Mouse (Mus musculus): Measurements from ENCODE around the gene Atp6v1fnb. TPM values are rescaled to one million over a fixed set of nuclear protein-coding genes. Genes with fewer than 3 reads are reported as not detected.

The Atp6v1fnb gene
- 1.6 TPM in 1 of 2 replicates, not detected in the other for total RNA-seq (2014; fragmentation: Nextera tagmentation)
- 0.46 and 1.3 TPM in 2 replicates for total RNA-seq (2017)
- 0.13 TPM in 1 of 2 replicates, not detected in the other for polyA plus RNA-seq (2012)

DNA sequence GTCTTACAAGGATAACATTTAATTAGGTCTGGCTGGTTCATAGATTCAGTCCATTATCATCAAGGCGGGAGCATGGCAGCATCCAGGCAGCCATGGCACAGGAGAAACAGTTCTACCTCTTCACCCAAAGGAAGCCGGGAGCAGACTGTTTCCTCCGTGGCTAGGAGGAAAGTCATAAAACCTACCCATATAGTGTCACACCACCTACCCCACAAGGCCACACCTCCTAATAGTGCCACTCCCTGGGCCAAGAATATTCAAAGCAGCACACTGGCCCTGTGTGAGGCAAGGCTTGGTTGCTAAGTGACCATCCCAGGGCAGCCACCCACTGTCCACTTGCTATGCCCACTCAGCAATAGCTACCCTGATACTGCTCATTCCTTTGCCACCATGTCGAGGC lies at the start of gene Atp6v1fnb:
Gene Atp6v1fnb (plus strand): TSS at position 301 of the 400 bp plus-strand sequence.
- TF ChIP-seq GATA1 (IDR thresholded peaks at IDR 0.05; ENCODE audit: borderline replicate concordance, low read length) (no peak), TAL1 (conservative IDR thresholded peaks at IDR 0.05; ENCODE audit: low read depth, low read length) (no peak), GATA2 (IDR thresholded peaks at IDR 0.05; ENCODE audit: borderline replicate concordance, low read depth, low read length) (no peak), POLR2AphosphoS5 (IDR thresholded peaks at IDR 0.05; ENCODE audit: insufficient replicate concordance, low read depth, low read length) (no peak), CTCF (IDR thresholded peaks at IDR 0.05; ENCODE audit: low read depth, low read length) (no peak)
- DNase-seq (ENCODE audit: low spot score) (no peak), ATAC-seq (ENCODE audit: extremely low read depth, insufficient number of reproducible peaks, low FRiP score, poor library complexity, severe bottlenecking) (no peak)
- Histone ChIP-seq H3K4me3 (ENCODE audit: low read depth, low read length) (no peak within 1 kb of the TSS), H3K9me3 (replicated peaks) (no peaks in the 10 kb centered on the region), H3K36me3 (replicated peaks) (peaks cover 47% of the 10 kb centered on the region), H3K4me1 (ENCODE audit: insufficient read depth, low read depth, low read length) (peaks cover 32% of the 10 kb centered on the region), H3K27me3 (ENCODE audit: insufficient read depth, low read length) (peaks cover 11% of the 10 kb centered on the region; the same call in 1 of the 2 replicates)

DNA sequence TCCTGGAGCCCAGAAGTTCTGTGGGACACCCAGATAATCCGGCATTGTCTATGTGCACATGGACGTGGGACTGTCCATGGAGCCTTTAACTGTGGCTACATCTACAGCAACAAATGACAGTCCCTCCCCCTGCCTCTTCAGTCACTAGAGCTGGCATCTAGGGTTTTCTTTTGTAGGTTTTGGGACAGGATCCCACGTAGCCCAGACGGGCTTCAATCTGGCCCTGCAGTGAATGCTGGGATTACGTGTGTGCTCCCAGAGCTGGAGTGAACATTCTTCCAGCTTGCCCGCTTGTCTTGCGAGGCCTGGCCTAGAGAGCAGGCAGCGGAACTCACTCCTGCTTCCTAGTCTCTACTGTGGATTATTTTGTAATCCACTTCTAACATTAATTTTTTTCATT lies 46.1 kb upstream of the Atp6v1fnb start:
- DNase-seq (ENCODE audit: low spot score) (no peak), ATAC-seq (ENCODE audit: extremely low read depth, insufficient number of reproducible peaks, low FRiP score, poor library complexity, severe bottlenecking) (no peak)
- peaks cover under 1% of the 10 kb centered on the region; the same call in 1 of the 2 replicates for H3K4me1 ChIP-seq (ENCODE audit: insufficient read depth, low read depth, low read length)
- H3K4me3 ChIP-seq (ENCODE audit: low read depth, low read length): no peak overlapping the region
- TF ChIP-seq CTCF (IDR thresholded peaks at IDR 0.05; ENCODE audit: low read depth, low read length) (no peak), TAL1 (conservative IDR thresholded peaks at IDR 0.05; ENCODE audit: low read depth, low read length) (no peak), GATA1 (IDR thresholded peaks at IDR 0.05; ENCODE audit: borderline replicate concordance, low read length) (no peak)
- H3K27me3 ChIP-seq (ENCODE audit: insufficient read depth, low read length): peaks cover 42% of the 10 kb centered on the region
- H3K36me3 ChIP-seq (replicated peaks): no peaks in the 10 kb centered on the region
- H3K9me3 ChIP-seq (replicated peaks): no peaks in the 10 kb centered on the region

DNA sequence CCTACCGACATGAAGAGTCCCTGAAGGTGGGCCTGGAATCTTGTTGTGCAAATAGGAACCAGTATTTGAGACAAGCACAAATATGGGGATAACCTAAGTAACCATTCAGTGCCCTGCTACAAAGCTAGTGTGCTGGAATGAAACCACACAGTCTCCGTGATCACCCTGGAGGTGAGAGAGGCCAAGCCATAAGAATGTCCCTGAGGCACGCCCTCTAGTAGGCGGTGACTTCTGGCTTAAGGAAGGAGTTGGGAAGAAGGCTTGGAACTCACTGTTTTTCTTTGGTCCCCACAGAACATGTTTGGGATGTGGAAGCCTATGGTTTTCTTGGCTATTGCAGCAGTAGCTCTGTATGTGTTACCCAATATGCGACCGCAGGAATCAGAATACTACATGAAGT lies 44.9 kb upstream of the Atp6v1fnb start:
- ATAC-seq (ENCODE audit: extremely low read depth, insufficient number of reproducible peaks, low FRiP score, poor library complexity, severe bottlenecking) (no peak), DNase-seq (ENCODE audit: low spot score) (no peak)
- TF ChIP-seq GATA2 (IDR thresholded peaks at IDR 0.05; ENCODE audit: borderline replicate concordance, low read depth, low read length) (no peak), TAL1 (conservative IDR thresholded peaks at IDR 0.05; ENCODE audit: low read depth, low read length) (no peak), CTCF (IDR thresholded peaks at IDR 0.05; ENCODE audit: low read depth, low read length) (no peak), POLR2AphosphoS5 (IDR thresholded peaks at IDR 0.05; ENCODE audit: insufficient replicate concordance, low read depth, low read length) (no peak), GATA1 (IDR thresholded peaks at IDR 0.05; ENCODE audit: borderline replicate concordance, low read length) (no peak)
- Histone ChIP-seq H3K27me3 (ENCODE audit: insufficient read depth, low read length) (peaks cover 43% of the 10 kb centered on the region), H3K4me1 (ENCODE audit: insufficient read depth, low read depth, low read length) (peaks cover 11% of the 10 kb centered on the region), H3K36me3 (replicated peaks) (no peaks in the 10 kb centered on the region), H3K4me3 (ENCODE audit: low read depth, low read length) (no peak overlapping the region), H3K9me3 (replicated peaks) (no peaks in the 10 kb centered on the region)

DNA sequence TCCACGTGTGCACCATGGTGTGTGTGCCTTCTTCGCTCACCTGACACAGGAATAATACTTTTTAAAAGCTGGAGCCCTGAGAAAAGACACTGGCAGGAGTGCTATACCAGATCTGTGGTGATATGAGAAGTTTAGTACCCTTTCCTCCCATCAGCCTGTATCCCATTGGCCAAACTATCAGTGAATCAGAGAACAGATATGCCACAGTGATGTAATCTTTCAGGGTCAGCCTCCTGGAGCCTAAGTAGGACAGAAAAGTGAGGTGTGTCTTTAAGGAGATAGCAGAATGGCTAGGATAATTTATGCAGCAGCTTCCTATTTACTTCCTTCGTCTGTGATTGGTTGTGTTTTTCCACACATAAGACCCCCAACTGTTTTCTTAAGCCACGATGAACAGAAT lies 43.1 kb upstream of the Atp6v1fnb start:
- TF ChIP-seq GATA2 (IDR thresholded peaks at IDR 0.05; ENCODE audit: borderline replicate concordance, low read depth, low read length): no peak
- TF ChIP-seq GATA1 (IDR thresholded peaks at IDR 0.05; ENCODE audit: borderline replicate concordance, low read length): no peak
- TF ChIP-seq CTCF (IDR thresholded peaks at IDR 0.05; ENCODE audit: low read depth, low read length): no peak
- no peak for TF ChIP-seq TAL1 (conservative IDR thresholded peaks at IDR 0.05; ENCODE audit: low read depth, low read length)
- Histone ChIP-seq H3K4me3 (ENCODE audit: low read depth, low read length) (no peak overlapping the region), H3K9me3 (replicated peaks) (no peaks in the 10 kb centered on the region), H3K4me1 (ENCODE audit: insufficient read depth, low read depth, low read length) (peaks cover 25% of the 10 kb centered on the region), H3K27me3 (ENCODE audit: insufficient read depth, low read length) (peaks cover 38% of the 10 kb centered on the region), H3K36me3 (replicated peaks) (no peaks in the 10 kb centered on the region)
- no peak for DNase-seq (ENCODE audit: low spot score)
- ATAC-seq (ENCODE audit: extremely low read depth, insufficient number of reproducible peaks, low FRiP score, poor library complexity, severe bottlenecking): no peak

DNA sequence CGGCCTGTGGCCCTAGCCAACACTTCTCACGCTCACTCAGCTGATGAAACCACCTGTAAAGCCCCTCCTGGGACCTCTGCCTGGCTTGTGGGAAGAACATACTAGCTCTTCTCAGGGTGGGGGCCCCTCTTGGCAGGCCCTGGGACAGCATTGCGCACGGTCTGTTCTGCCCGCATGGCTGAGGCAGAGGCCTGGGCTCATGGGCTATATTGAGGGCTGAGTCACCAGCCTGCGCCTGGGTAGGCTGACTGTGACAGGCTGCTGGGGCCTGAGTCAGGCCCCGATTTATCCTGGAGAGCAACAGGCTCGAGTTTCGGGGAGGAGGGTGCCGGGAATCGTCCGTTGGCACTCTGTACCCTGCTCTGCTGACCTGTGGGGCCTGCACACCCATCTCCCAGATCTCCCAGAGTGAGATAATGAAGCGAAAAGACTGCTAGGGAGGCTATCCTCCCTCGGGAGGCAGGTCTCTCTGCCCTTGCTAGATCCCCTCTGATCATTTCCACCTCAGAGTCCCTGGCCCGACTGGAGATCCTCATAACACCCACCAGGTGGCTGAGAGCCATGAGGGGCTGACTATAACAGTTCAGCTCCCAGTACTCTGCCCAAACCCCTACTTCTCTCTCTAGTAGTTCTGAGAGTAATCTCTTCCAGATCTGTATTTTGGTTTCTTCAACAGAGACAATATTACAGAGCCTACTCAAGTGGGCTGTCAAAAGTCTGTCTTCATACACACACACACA lies 40.4 kb upstream of the Atp6v1fnb start:
- ATAC-seq (ENCODE audit: extremely low read depth, insufficient number of reproducible peaks, low FRiP score, poor library complexity, severe bottlenecking) (no peak), DNase-seq (ENCODE audit: low spot score) (no peak)
- H3K36me3 ChIP-seq (replicated peaks): no peaks in the 10 kb centered on the region
- H3K27me3 ChIP-seq (ENCODE audit: insufficient read depth, low read length): peaks cover 49% of the 10 kb centered on the region
- no peak overlapping the region for H3K4me3 ChIP-seq (ENCODE audit: low read depth, low read length)
- TF ChIP-seq GATA2 (IDR thresholded peaks at IDR 0.05; ENCODE audit: borderline replicate concordance, low read depth, low read length) (no peak), POLR2AphosphoS5 (IDR thresholded peaks at IDR 0.05; ENCODE audit: insufficient replicate concordance, low read depth, low read length) (no peak), TAL1 (conservative IDR thresholded peaks at IDR 0.05; ENCODE audit: low read depth, low read length) (no peak), CTCF (IDR thresholded peaks at IDR 0.05; ENCODE audit: low read depth, low read length) (no peak), GATA1 (IDR thresholded peaks at IDR 0.05; ENCODE audit: borderline replicate concordance, low read length) (no peak)
- peaks cover 5% of the 10 kb centered on the region for H3K9me3 ChIP-seq (replicated peaks)
- peaks cover 52% of the 10 kb centered on the region for H3K4me1 ChIP-seq (ENCODE audit: insufficient read depth, low read depth, low read length)

DNA sequence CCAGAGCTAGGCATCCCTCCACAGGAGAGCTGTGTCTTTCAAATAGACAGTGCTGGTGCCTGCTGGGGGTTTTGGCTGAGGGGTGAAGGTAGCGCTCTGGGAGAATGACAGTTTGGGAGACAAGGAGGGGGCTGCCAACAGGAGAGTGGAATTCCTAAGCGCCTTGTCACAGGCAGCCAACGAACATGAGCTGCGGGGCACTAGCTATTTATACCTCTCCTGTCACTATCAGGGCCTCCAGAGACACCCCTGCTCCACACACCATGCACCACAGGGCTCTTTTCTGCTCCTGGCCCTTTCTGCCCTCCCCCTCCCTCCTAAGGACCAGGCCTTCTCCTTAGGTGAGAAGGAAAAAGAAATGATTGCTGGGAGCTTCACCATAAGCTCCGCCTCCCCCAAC lies 39.8 kb upstream of the Atp6v1fnb start:
- no peak overlapping the region for H3K4me3 ChIP-seq (ENCODE audit: low read depth, low read length)
- DNase-seq (ENCODE audit: low spot score): no peak
- peaks cover 48% of the 10 kb centered on the region for H3K27me3 ChIP-seq (ENCODE audit: insufficient read depth, low read length)
- peaks cover 58% of the 10 kb centered on the region for H3K4me1 ChIP-seq (ENCODE audit: insufficient read depth, low read depth, low read length)
- no peak for ATAC-seq (ENCODE audit: extremely low read depth, insufficient number of reproducible peaks, low FRiP score, poor library complexity, severe bottlenecking)
- no peak for TF ChIP-seq CTCF (IDR thresholded peaks at IDR 0.05; ENCODE audit: low read depth, low read length)
- TF ChIP-seq GATA1 (IDR thresholded peaks at IDR 0.05; ENCODE audit: borderline replicate concordance, low read length): no peak
- no peak for TF ChIP-seq TAL1 (conservative IDR thresholded peaks at IDR 0.05; ENCODE audit: low read depth, low read length)
- no peak for TF ChIP-seq GATA2 (IDR thresholded peaks at IDR 0.05; ENCODE audit: borderline replicate concordance, low read depth, low read length)
- no peak for TF ChIP-seq POLR2AphosphoS5 (IDR thresholded peaks at IDR 0.05; ENCODE audit: insufficient replicate concordance, low read depth, low read length)
- H3K36me3 ChIP-seq (replicated peaks): no peaks in the 10 kb centered on the region
- peaks cover 5% of the 10 kb centered on the region for H3K9me3 ChIP-seq (replicated peaks)
